Mouse (Mus musculus) ovary, adult 2 months (tissue): ENCODE measurements around the gene Pnpla7. TPM values are rescaled to one million over a fixed set of nuclear protein-coding genes. Genes with fewer than 3 reads are reported as not detected.

Experiments used
- polyA plus RNA-seq: library from polyadenylated mRNA; depleted of rRNA; stranded (reverse); fragments of >200 nt; gene quantifications from 2 replicates; pipeline ENCODE4 v1.2.3, GENCODE M21; 2012; rRNA removed

The Pnpla7 gene
- 15.7 and 21.7 TPM in 2 replicates for polyA plus RNA-seq

GRCm38 (mm10) chr2:24975704-24976297, at the start of gene Pnpla7:
TSS of gene Pnpla7 (plus strand) at chr2:24976033.

GRCm38 (mm10) chr2:24935057-24935796, 40.6 kb upstream of the Pnpla7 start, which contains the start of gene Arrdc1:
TSS of gene Arrdc1 (minus strand) at chr2:24935252.

GRCm38 (mm10) chr2:24949421-24950188, 26.2 kb upstream of the Pnpla7 start, which contains the start of gene Zmynd19:
TSS of gene Zmynd19 (plus strand) at chr2:24949792.

GRCm38 (mm10) chr2:24962304-24963000, 13.4 kb upstream of the Pnpla7 start, which contains the start of gene Dph7:
TSS of gene Dph7 (plus strand) at chr2:24962400.

GRCm38 (mm10) chr2:24974906-24975703, 728 bp upstream of the Pnpla7 start, which contains the start of gene Mrpl41:
TSS of gene Mrpl41 (minus strand) at chr2:24975098.

GRCm38 (mm10) chr2:25054221-25055067, 78.6 kb downstream of the Pnpla7 start, which contains the start of gene Nsmf:
TSS of gene Nsmf (plus strand) at chr2:25054355.

GRCm38 (mm10) chr2:25080076-25080475, 104.2 kb downstream of the Pnpla7 start, which contains the start of gene Entpd8:
TSS of gene Entpd8 (plus strand) at chr2:25080304.

GRCm38 (mm10) chr2:25095109-25095850, 119.4 kb downstream of the Pnpla7 start, which contains the start of gene Noxa1:
TSS of gene Noxa1 (minus strand) at chr2:25095149.

Other genes starting within 250 kb of the Pnpla7 start
- gene Cacna1b, start 212.9 kb upstream of the Pnpla7 start, polyA plus RNA-seq, result 0.51 and 0.55 TPM in 2 replicates
- gene Ehmt1, start 56.4 kb upstream of the Pnpla7 start, polyA plus RNA-seq, result 72.9 and 89.0 TPM in 2 replicates
- gene Arrdc1, start 40.8 kb upstream of the Pnpla7 start, polyA plus RNA-seq, result 131 and 159 TPM in 2 replicates
- 11.6 and 15.5 TPM in 2 replicates for gene Zmynd19, start 26.2 kb upstream of the Pnpla7 start, polyA plus RNA-seq
- 29.8 and 34.1 TPM in 2 replicates for gene Dph7, start 13.6 kb upstream of the Pnpla7 start, polyA plus RNA-seq
- 22.5 and 24.2 TPM in 2 replicates for gene Mrpl41, start 935 bp upstream of the Pnpla7 start, polyA plus RNA-seq
- gene Nsmf, start 78.3 kb downstream of the Pnpla7 start, polyA plus RNA-seq, result 281 and 345 TPM in 2 replicates
- 0.81 and 1.6 TPM in 2 replicates for gene Entpd8, start 104.3 kb downstream of the Pnpla7 start, polyA plus RNA-seq
- gene Noxa1, start 119.1 kb downstream of the Pnpla7 start, polyA plus RNA-seq, result 1.9 and 3.4 TPM in 2 replicates
- gene Nrarp, start 204.7 kb downstream of the Pnpla7 start, polyA plus RNA-seq, result 16.0 and 20.1 TPM in 2 replicates
- gene Tor4a, start 220.9 kb downstream of the Pnpla7 start, polyA plus RNA-seq, result 91.7 and 92.6 TPM in 2 replicates
- 54.5 and 59.1 TPM in 2 replicates for gene Nelfb, start 235.5 kb downstream of the Pnpla7 start, polyA plus RNA-seq
- gene Stpg3, start 238.6 kb downstream of the Pnpla7 start, polyA plus RNA-seq, result not detected in 2 replicates
- 0.18 and 0.40 TPM in 2 replicates for gene Fam166a, start 242.7 kb downstream of the Pnpla7 start, polyA plus RNA-seq
- 582 and 710 TPM in 2 replicates for gene Tubb4b, start 248.7 kb downstream of the Pnpla7 start, polyA plus RNA-seq